Mouse (Mus musculus) liver, adult 2 months (tissue): Measurements from ENCODE around the gene Xndc1.

ENCODE experiments used
- CTCF ChIP-seq: fragments of 200-500 bp; IDR thresholded peaks from 2 replicates; pipeline ENCODE4 v1.5.1; 2011; ENCODE audit warnings: low read depth, low read length, control low read depth
- POLR2A ChIP-seq: fragments of 200-500 bp; IDR thresholded peaks from 2 replicates; pipeline ENCODE4 v1.6.1; 2011; ENCODE audit warnings: low read length, control low read depth; ENCODE audit not compliant: insufficient read depth; ENCODE audit errors: extremely low read depth

- TF ChIP-seq POLR2A (no peak), CTCF (no peak)
Measured at GRCm38 (mm10) chr7:102109171-102109570, 43.9 kb downstream of the Xndc1 start, which contains the start of gene Art5.
